Mouse (Mus musculus) E14TG2a.4 (cell line): ENCODE results near the gene Tmem184a.

Experiments
- CTCF ChIP-seq: conservative IDR thresholded peaks from 2 replicates; pipeline ENCODE4 v1.5.1; 2014; ENCODE audit warnings: low read length
- NANOG ChIP-seq: IDR thresholded peaks from 2 replicates; pipeline ENCODE4 v1.6.1; 2014; ENCODE audit warnings: borderline replicate concordance, low read length, mixed read lengths
- POU5F1 ChIP-seq: IDR thresholded peaks from 2 replicates; pipeline ENCODE4 v1.6.1; 2014; ENCODE audit warnings: low read length, borderline replicate concordance

DNA sequence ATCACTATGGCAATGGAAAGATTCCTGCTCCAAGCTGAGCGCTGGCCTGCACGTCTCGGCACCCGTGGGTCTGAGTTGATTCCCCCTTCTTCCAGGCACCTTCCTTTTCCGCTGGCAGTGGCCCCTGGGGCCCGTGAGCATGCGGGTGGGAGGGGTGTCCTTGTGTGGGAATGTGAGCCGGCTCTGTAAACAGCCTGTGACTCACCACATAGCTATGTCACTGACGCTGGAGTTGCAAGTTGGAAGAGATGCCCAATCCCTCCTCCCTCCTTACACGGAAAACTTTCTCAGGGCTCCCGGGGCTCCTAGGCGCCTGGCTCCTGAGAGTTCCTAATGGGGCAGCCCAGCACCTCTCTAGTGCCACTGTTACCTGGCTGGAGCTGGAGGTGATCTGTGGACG is 22.8 kb downstream of the Tmem184a start:
- no peak for TF ChIP-seq CTCF
- no peak for TF ChIP-seq NANOG
- TF ChIP-seq POU5F1, result no peak
